Comparison of ENCODE assay signal across 10 mouse cellular contexts in the genomic region with DNA sequence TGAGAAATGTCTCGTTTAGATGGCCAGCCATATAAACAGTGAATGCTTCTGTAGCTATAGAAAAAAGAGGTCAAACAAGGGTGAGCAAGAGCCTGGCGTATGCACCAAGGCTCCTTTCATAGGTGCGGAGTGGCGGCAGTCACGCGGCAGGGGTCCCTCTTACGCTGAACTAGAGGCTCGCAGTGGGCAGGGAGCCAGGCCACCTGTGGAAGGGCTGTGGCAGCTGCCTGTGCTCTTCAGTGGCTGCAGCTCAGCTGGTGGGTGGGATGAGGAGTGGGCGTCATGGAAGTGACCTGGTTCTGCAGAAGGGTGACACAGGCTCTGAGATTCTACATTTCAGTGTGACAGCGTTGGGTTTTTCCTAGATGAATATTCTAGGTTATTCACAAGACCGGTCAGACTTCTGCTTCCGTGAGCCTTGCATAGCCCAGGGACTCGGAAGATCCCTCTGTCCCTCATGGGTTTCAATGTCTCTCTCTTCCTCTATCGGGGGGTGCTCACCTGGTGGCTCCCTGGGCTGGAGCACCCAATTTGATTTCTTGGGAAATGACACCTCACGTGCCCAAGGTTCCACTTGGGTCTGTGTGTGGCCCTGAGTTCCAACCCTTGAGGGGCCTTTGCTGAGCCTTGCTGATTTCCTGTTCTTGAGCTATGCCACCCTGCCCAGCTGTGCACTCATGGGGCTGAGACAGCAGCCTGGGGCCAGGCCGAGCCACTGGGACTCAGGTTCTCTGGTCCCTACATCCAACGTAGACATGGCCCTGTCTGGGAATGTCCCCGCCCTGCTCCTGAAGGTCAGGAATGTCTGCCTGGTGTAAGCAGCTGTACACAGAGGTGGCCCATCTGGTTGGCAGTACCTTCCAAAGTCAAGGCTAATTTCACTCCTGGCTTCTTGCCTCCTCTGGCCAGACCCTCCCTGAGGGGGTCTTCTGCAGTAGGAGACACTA. TPM values are rescaled to one million over a fixed set of nuclear protein-coding genes. Genes with fewer than 3 reads are reported as not detected.
A peak's percentile ranks its signal among the peaks of the same experiment; 100 is the strongest.
DNase-seq lines count a peak whose midpoint lies in the region; ATAC-seq and TF ChIP-seq lines count a peak whose summit lies in the region.
"Had no signal": no experiment of that assay in that cellular context is flagged by ENCODE, and none has a peak within 500 bp of the region (broad histone marks: within the 10 kb centered on the region; RNA-seq: fewer than 3 reads in every experiment).

No protein-coding gene starts in this region.

- no peaks in the 10 kb centered on the region for H3K36me3 ChIP-seq in hindbrain, embryonic 13.5 days
- H3K36me3 ChIP-seq in hindbrain, embryonic 16.5 days (ENCODE audit: control insufficient read depth, insufficient read depth, low read length), result no peaks in the 10 kb centered on the region
- no peaks in the 10 kb centered on the region for H3K36me3 ChIP-seq in neural tube, embryonic 11.5 days (ENCODE audit: control insufficient read depth, insufficient read depth, low read length)
- H3K36me3 ChIP-seq in neural tube, embryonic 15.5 days, result no peaks in the 10 kb centered on the region
- H3K36me3 ChIP-seq in myocyte (ENCODE audit: control insufficient read depth, insufficient read depth), result no peaks in the 10 kb centered on the region
- H3K36me3 ChIP-seq: midbrain, embryonic 10.5 days had no signal

- no peak for TF ChIP-seq CTCF in brain, embryonic 14.5 days (IDR thresholded peaks at IDR 0.05; ENCODE audit: borderline replicate concordance, extremely low read depth, insufficient read depth, insufficient read length)

- no peak overlapping the region for H3ac ChIP-seq in myocyte (ENCODE audit: control insufficient read depth, insufficient read length)

- H3K4me1 ChIP-seq in hindbrain, embryonic 13.5 days (replicated peaks), result peaks cover 26% of the 10 kb centered on the region
- H3K4me1 ChIP-seq in hindbrain, embryonic 16.5 days (ENCODE audit: control insufficient read depth, insufficient read depth, low read depth, low read length), result peaks cover 8% of the 10 kb centered on the region
- peaks cover 6% of the 10 kb centered on the region for H3K4me1 ChIP-seq in neural tube, embryonic 11.5 days (ENCODE audit: control insufficient read depth, insufficient read depth, low read length)
- H3K4me1 ChIP-seq in neural tube, embryonic 15.5 days, result peaks cover 18% of the 10 kb centered on the region

- WGBS in hindbrain, embryonic 13.5 days, result 59% methylated on average over 18 of the region's 18 CpGs
- WGBS in hindbrain, embryonic 16.5 days, result 64% methylated on average over 18 of the region's 18 CpGs
- WGBS in neural tube, embryonic 11.5 days, result 60% methylated on average over 18 of the region's 18 CpGs
- 59% methylated on average over 18 of the region's 18 CpGs for WGBS in neural tube, embryonic 15.5 days

- peak; percentile 21; the same call in 1 of the 2 replicates for ATAC-seq in hindbrain, embryonic 13.5 days (ENCODE audit: low FRiP score)
- no peak for ATAC-seq in hindbrain, embryonic 16.5 days
- no peak for ATAC-seq in neural tube, embryonic 11.5 days (ENCODE audit: insufficient read depth, low FRiP score, low TSS enrichment)
- ATAC-seq in neural tube, embryonic 15.5 days (ENCODE audit: low FRiP score), result no peak

- no peaks in the 10 kb centered on the region for H3K9me3 ChIP-seq in hindbrain, embryonic 13.5 days
- no peaks in the 10 kb centered on the region for H3K9me3 ChIP-seq in hindbrain, embryonic 16.5 days (ENCODE audit: control insufficient read depth, low read length)
- no peaks in the 10 kb centered on the region for H3K9me3 ChIP-seq in neural tube, embryonic 11.5 days (ENCODE audit: control insufficient read depth, low read length)
- H3K9me3 ChIP-seq in neural tube, embryonic 15.5 days (replicated peaks), result no peaks in the 10 kb centered on the region
- H3K9me3 ChIP-seq: midbrain, embryonic 10.5 days had no signal

- H3K9ac ChIP-seq in hindbrain, embryonic 13.5 days, result no peak overlapping the region
- H3K9ac ChIP-seq in hindbrain, embryonic 16.5 days (ENCODE audit: low read depth, low read length), result no peak overlapping the region
- H3K9ac ChIP-seq in neural tube, embryonic 11.5 days (ENCODE audit: low read length), result no peak overlapping the region
- H3K9ac ChIP-seq in neural tube, embryonic 15.5 days (replicated peaks), result no peak overlapping the region

- H3K27ac ChIP-seq in hindbrain, embryonic 13.5 days, result no peak overlapping the region
- no peak overlapping the region for H3K27ac ChIP-seq in hindbrain, embryonic 16.5 days (ENCODE audit: low read depth, low read length)
- no peak overlapping the region for H3K27ac ChIP-seq in neural tube, embryonic 11.5 days (ENCODE audit: low read depth, low read length)
- no peak overlapping the region for H3K27ac ChIP-seq in neural tube, embryonic 15.5 days (replicated peaks)
- H3K27ac ChIP-seq: midbrain, embryonic 10.5 days had no signal

- H3K4me2 ChIP-seq in hindbrain, embryonic 13.5 days, result no peak overlapping the region
- no peak overlapping the region for H3K4me2 ChIP-seq in hindbrain, embryonic 16.5 days (ENCODE audit: low read length)
- no peak overlapping the region for H3K4me2 ChIP-seq in neural tube, embryonic 11.5 days (ENCODE audit: low read depth)
- no peak overlapping the region for H3K4me2 ChIP-seq in neural tube, embryonic 15.5 days
- no peak overlapping the region for H3K4me2 ChIP-seq in myocyte (ENCODE audit: low read depth)
- H3K4me2 ChIP-seq: liver, embryonic 11.5 days had no signal

- no peak for TF ChIP-seq POLR2A in brain, embryonic 14.5 days (IDR thresholded peaks at IDR 0.05; ENCODE audit: borderline replicate concordance, extremely low read depth, insufficient read depth, insufficient read length, poor library complexity, severe bottlenecking)
- TF ChIP-seq POLR2A in myocyte (IDR thresholded peaks at IDR 0.05; ENCODE audit: insufficient read length, low read depth), result no peak

- no peaks in the 10 kb centered on the region; the same call in 1 of the 2 replicates for H3K27me3 ChIP-seq in hindbrain, embryonic 13.5 days
- no peaks in the 10 kb centered on the region for H3K27me3 ChIP-seq in hindbrain, embryonic 16.5 days (replicated peaks; ENCODE audit: control insufficient read depth, insufficient read depth, low read length)
- H3K27me3 ChIP-seq in neural tube, embryonic 11.5 days (ENCODE audit: control insufficient read depth, insufficient read depth, low read length), result no peaks in the 10 kb centered on the region
- H3K27me3 ChIP-seq in neural tube, embryonic 15.5 days (replicated peaks), result no peaks in the 10 kb centered on the region
- no peaks in the 10 kb centered on the region for H3K27me3 ChIP-seq in myocyte (ENCODE audit: control insufficient read depth, insufficient read depth, insufficient read length)

- DNase-seq in neural tube, embryonic 11.5 days (ENCODE audit: low spot score), result peak; percentile 38
- DNase-seq in brain, embryonic 14.5 days (ENCODE audit: low read depth), result peak; percentile 67
- DNase-seq in left cerebral cortex, adult 11 months (ENCODE audit: low spot score), result no peak
- DNase-seq: heart, postnatal 4 days had no signal

- no peak overlapping the region for H3K4me3 ChIP-seq in hindbrain, embryonic 13.5 days
- H3K4me3 ChIP-seq in hindbrain, embryonic 16.5 days (ENCODE audit: low read length), result no peak overlapping the region
- no peak overlapping the region for H3K4me3 ChIP-seq in neural tube, embryonic 11.5 days (ENCODE audit: low read depth, low read length)
- H3K4me3 ChIP-seq in neural tube, embryonic 15.5 days (replicated peaks), result no peak overlapping the region
- no peak overlapping the region for H3K4me3 ChIP-seq in myocyte
- H3K4me3 ChIP-seq: midbrain, embryonic 10.5 days had no signal

- peaks cover 80% of the 10 kb centered on the region for H3K79me2 ChIP-seq in myocyte (ENCODE audit: control insufficient read depth, insufficient read depth)

TF ChIP-seq in myocyte, 11 proteins besides CTCF, POLR2A, EP300 and RAD21:
- TF ChIP-seq MYOD1 (IDR thresholded peaks at IDR 0.05; ENCODE audit: control insufficient read depth in 1 of 3, insufficient read length in 2 of 3, low read depth in 2 of 3), result peak in 2 of 3 experiments; percentile 90 to 93
- peak in 2 of 3 experiments; percentile 78 to 87 for TF ChIP-seq MYOG (IDR thresholded peaks at IDR 0.05; ENCODE audit: control insufficient read depth in 1 of 3, insufficient read depth in 1 of 3, insufficient read length in 2 of 3, low read depth in 2 of 3)
- no peak for TF ChIP-seq E2F4 (IDR thresholded peaks at IDR 0.05; ENCODE audit: insufficient read depth)

RNA-seq across cellular contexts. Expression of a gene that starts 55.0 kb away (rescaled TPM):
- polyA plus RNA-seq in hindbrain, embryonic 13.5 days (2015; fragmentation: Nextera tagmentation; extraction: Ambion mirVana), result 117 and 118 TPM in 2 replicates
- 109 and 124 TPM in 2 replicates for polyA plus RNA-seq in hindbrain, embryonic 16.5 days (2015; fragmentation: Nextera tagmentation; extraction: Ambion mirVana)
- polyA plus RNA-seq in neural tube, embryonic 11.5 days (2014; fragmentation: Nextera tagmentation; extraction: Ambion mirVana), result 173 and 183 TPM in 2 replicates
- polyA plus RNA-seq in neural tube, embryonic 15.5 days (2015; fragmentation: Nextera tagmentation; extraction: Ambion mirVana), result 92.2 and 119 TPM in 2 replicates
- 39.3 and 64.3 TPM in 2 replicates for polyA plus RNA-seq in brain, embryonic 14.5 days (2012; rRNA removed)
- 253 TPM for polyA plus RNA-seq in myocyte (2012; fragmentation: generic; extraction: Trizol)
